In the genomic region with DNA sequence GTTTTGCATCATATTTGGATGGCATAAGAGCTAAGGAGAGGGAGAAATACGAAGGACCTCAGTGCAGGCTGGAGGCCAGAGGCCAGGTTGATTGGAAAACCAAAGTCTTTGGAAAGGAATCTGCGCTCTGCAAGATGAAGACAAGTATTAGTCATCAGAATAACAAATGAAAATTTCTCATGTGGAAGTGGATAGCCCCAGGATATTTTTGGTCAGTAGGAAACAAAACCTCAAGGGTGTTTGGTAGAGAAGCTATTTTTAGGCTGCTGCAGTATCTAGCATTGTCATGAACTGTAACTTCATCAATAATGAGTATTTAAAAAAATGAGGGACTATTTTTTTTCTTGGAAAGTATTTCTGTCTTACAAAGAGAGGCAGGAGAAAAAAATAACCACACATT, we compare ENCODE assay signal across 18 mouse cellular contexts.
"Had no signal": no experiment of that assay in that cellular context is flagged by ENCODE, and none has a peak within 500 bp of the region (broad histone marks: within the 10 kb centered on the region; RNA-seq: fewer than 3 reads in every experiment).

No protein-coding gene starts in this region.

- H3K27me3 ChIP-seq: midbrain, embryonic 12.5 days; neural tube, embryonic 13.5 days; neural tube, embryonic 15.5 days; stomach, embryonic 15.5 days had no signal

- DNase-seq: lung, adult 18-20 months; lung, embryonic 14.5 days; lung, postnatal 10 days; lung, postnatal 4 days; midbrain, embryonic 14.5 days; retina, postnatal 1 day; right cerebral cortex, adult 18-20 months; right cerebral cortex, postnatal 25 days; right cerebral cortex, postnatal 4 days; spleen, adult 18-20 months; thymus, adult 2 months; thymus, postnatal 25 days; thymus, postnatal 4 days had no signal

- ATAC-seq: midbrain, embryonic 16.5 days had no signal
